Mouse (Mus musculus) G1E (cell line): Measurements from ENCODE around the gene A630001G21Rik.

Source experiments
- CTCF ChIP-seq: IDR thresholded peaks from 2 replicates; pipeline ENCODE4 v1.5.1; 2012; ENCODE audit warnings: low read depth, low read length, inconsistent platforms, mixed read lengths
- TAL1 ChIP-seq: conservative IDR thresholded peaks from 2 replicates; pipeline ENCODE4 v1.6.1; 2012; ENCODE audit warnings: low read depth, low read length, inconsistent platforms, mixed read lengths

GRCm38 (mm10) chr1:85818121-85818520 is 39.7 kb upstream of the A630001G21Rik start:
- TF ChIP-seq CTCF (no peak), TAL1 (no peak)
